Mouse (Mus musculus) thymus, adult 2 months (tissue): ENCODE data around the gene Ldb2. TPM values are rescaled to one million over a fixed set of nuclear protein-coding genes. Genes with fewer than 3 reads are reported as not detected.

Source experiments
- DNase-seq: peaks from one replicate; pipeline ENCODE4 v3.0.0; 2021
- H3K27ac ChIP-seq: fragments of 200-500 bp; 2 replicates; pipeline ENCODE4 v1.5.1; 2012; ENCODE audit warnings: low read length, control low read depth; ENCODE audit not compliant: control insufficient read depth, insufficient read depth
- H3K27me3 ChIP-seq: fragments of 200-500 bp; 2 replicates; pipeline ENCODE4 v1.6.1; 2012; ENCODE audit warnings: mild to moderate bottlenecking, low read length, moderate library complexity, mixed read lengths; ENCODE audit not compliant: control insufficient read depth, insufficient read depth
- H3K36me3 ChIP-seq: fragments of 200-500 bp; 2 replicates; pipeline ENCODE4 v1.6.1; 2012; ENCODE audit warnings: mild to moderate bottlenecking, low read length, moderate library complexity; ENCODE audit not compliant: control insufficient read depth, insufficient read depth
- H3K4me1 ChIP-seq: fragments of 200-500 bp; replicated peaks from 2 replicates; pipeline ENCODE4 v1.6.1; 2012; ENCODE audit warnings: low read length; ENCODE audit not compliant: control insufficient read depth, insufficient read depth
- H3K4me3 ChIP-seq: fragments of 200-500 bp; 2 replicates; pipeline ENCODE4 v1.5.1; 2012; ENCODE audit warnings: mild to moderate bottlenecking, low read length, control low read depth, moderate library complexity; ENCODE audit not compliant: control insufficient read depth, insufficient read depth
- CTCF ChIP-seq: fragments of 200-500 bp; IDR thresholded peaks from 2 replicates; pipeline ENCODE4 v1.5.1; 2012; ENCODE audit warnings: mild to moderate bottlenecking, control low read depth, low read length, moderate library complexity, borderline replicate concordance; ENCODE audit not compliant: control insufficient read depth, poor library complexity, insufficient read depth; ENCODE audit errors: extremely low read depth
- POLR2A ChIP-seq: fragments of 200-500 bp; IDR thresholded peaks from 2 replicates; pipeline ENCODE4 v1.6.1; 2012; ENCODE audit warnings: mild to moderate bottlenecking, low read length, control low read depth, moderate library complexity; ENCODE audit not compliant: control insufficient read depth, poor library complexity, insufficient read depth; ENCODE audit errors: extremely low read depth
- WGBS: fragments of 180-500 bp; shearing (Covaris S2); methylation state at CpG from one replicate; pipeline ENCODE4 v1.1.7; 2018; 5-methylcytosine and 5-hydroxymethylcytosine counted together
- polyA plus RNA-seq: library from polyadenylated mRNA; depleted of rRNA; stranded (reverse); fragments of >200 nt; gene quantifications from 2 replicates; pipeline ENCODE4 v1.2.3, GENCODE M21; 2012

Gene Ldb2
- polyA plus RNA-seq, 1 experiment, result 3.6 TPM

DNA sequence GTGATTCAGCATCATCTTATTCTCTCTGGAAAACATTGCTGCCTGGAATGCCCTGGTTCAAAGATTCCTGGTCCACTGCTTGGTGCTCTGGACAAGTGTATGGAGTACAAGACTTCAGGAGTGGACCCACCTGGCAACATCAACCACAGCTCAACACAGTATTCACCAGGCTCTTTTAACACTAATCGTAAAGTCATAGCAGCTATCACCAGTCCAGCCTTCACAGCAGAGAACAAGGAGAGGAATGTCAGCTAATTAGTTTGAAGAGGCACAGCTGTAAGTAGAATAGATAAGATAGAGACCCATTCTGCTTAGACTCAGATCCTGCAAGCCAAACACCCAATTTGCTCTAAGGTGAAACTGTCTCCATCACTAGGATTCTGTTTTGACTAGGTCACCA lies 198.1 kb downstream of the Ldb2 start:
- 91% methylated on average over 1 of the region's 1 CpGs for WGBS
- no peak overlapping the region for H3K27ac ChIP-seq
- H3K4me1 ChIP-seq, result no peaks in the 10 kb centered on the region
- H3K27me3 ChIP-seq, result no peaks in the 10 kb centered on the region
- H3K4me3 ChIP-seq, result no peak overlapping the region
- no peak for TF ChIP-seq CTCF
- TF ChIP-seq POLR2A, result no peak
- no peaks in the 10 kb centered on the region for H3K36me3 ChIP-seq
- DNase-seq, result no peak

DNA sequence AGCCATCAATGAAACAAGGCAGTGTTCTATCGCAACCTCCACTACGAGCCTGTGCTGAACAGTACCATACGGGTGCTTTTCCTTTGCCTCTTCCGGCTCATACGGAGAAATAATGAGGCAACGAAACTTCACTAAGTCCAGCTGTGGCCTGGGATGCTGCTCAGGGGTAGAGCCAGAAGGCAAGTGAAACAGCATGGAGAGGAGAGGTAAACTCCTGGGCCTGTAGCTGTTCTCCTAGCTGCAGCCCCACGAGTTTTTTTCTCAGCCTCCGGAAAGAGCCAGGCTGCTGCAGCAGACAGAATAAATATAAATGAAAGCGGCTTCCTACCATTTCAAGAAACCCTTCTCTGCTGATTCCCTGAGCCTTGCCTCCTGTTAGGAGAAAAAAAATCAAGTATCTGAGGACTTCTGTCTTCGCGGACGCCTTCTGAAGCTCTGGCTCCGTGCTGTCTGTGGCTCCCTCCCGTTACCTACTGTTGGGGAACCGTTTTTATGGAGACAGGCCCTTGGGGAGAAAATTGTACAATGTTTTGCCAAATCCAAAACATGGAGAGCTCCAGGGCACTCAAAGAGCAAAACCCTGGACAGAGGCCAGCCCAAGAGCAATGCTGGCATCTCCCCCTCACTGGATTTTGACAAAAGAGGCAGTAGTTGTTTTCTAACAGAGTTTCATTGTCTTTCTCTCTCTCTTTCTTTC lies 205.8 kb downstream of the Ldb2 start:
- no peaks in the 10 kb centered on the region for H3K36me3 ChIP-seq
- TF ChIP-seq POLR2A, result no peak
- TF ChIP-seq CTCF, result no peak
- H3K27ac ChIP-seq, result no peak overlapping the region
- H3K4me3 ChIP-seq, result no peak overlapping the region
- H3K27me3 ChIP-seq, result no peaks in the 10 kb centered on the region
- 90% methylated on average over 15 of the region's 15 CpGs for WGBS
- no peak for DNase-seq
- no peaks in the 10 kb centered on the region for H3K4me1 ChIP-seq

GRCm38 (mm10) chr5:44590750-44591149 lies 208.7 kb downstream of the Ldb2 start:
- WGBS, result 95% methylated on average over 3 of the region's 3 CpGs
- DNase-seq, result no peak
- TF ChIP-seq CTCF, result no peak
- no peak for TF ChIP-seq POLR2A
- no peaks in the 10 kb centered on the region for H3K4me1 ChIP-seq
- H3K27ac ChIP-seq, result no peak overlapping the region
- no peaks in the 10 kb centered on the region for H3K36me3 ChIP-seq
- no peak overlapping the region for H3K4me3 ChIP-seq
- H3K27me3 ChIP-seq, result no peaks in the 10 kb centered on the region

GRCm38 (mm10) chr5:44589318-44589717 lies 210.2 kb downstream of the Ldb2 start:
- TF ChIP-seq POLR2A (no peak), CTCF (no peak)
- Histone ChIP-seq H3K4me1 (no peaks in the 10 kb centered on the region), H3K4me3 (no peak overlapping the region), H3K27me3 (no peaks in the 10 kb centered on the region), H3K36me3 (no peaks in the 10 kb centered on the region), H3K27ac (no peak overlapping the region)
- DNase-seq, result no peak
- WGBS, result 82% methylated on average over 1 of the region's 1 CpGs

- WGBS, result 89% methylated on average over 5 of the region's 5 CpGs
Measured at GRCm38 (mm10) chr5:44586571-44586970, 212.9 kb downstream of the Ldb2 start.

DNA sequence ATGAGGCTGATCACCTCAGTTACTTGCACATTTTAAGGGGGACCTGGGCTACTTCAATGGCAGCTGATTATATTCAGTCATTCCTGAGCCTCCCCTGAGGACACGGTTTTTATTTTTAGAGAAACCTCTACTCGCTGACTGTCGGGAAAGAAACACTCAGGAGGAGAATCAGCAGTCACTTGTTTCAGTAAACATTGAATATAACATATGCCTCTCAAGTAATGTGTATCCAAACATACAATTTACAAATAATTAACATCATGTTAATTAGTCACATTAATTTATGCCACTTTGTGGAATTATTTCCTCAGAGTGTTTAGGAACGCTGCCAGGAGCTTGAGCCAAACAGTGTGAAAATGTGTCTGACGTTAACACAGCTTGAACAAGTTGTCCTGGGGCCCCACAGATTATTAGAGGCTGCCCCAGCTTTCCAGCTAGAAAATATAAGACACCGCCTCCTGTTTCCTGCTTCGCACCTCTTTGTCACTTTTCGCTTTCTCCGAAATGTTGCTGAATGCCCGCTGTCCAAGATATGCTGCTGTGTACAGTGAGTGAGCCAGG lies 219.5 kb downstream of the Ldb2 start:
- Histone ChIP-seq H3K4me1 (no peaks in the 10 kb centered on the region), H3K27me3 (no peaks in the 10 kb centered on the region), H3K36me3 (no peaks in the 10 kb centered on the region), H3K27ac (no peak overlapping the region), H3K4me3 (no peak overlapping the region)
- no peak for DNase-seq
- WGBS, result 88% methylated on average over 10 of the region's 10 CpGs
- TF ChIP-seq POLR2A (no peak), CTCF (no peak)

More at GRCm38 (mm10) chr5:44586571-44586970, 212.9 kb downstream of the Ldb2 start:
- TF ChIP-seq POLR2A, result no peak
- no peak for TF ChIP-seq CTCF
- H3K4me1 ChIP-seq, result no peaks in the 10 kb centered on the region
- DNase-seq, result no peak
- no peaks in the 10 kb centered on the region for H3K27me3 ChIP-seq
- H3K27ac ChIP-seq, result no peak overlapping the region
- H3K4me3 ChIP-seq, result no peak overlapping the region
- H3K36me3 ChIP-seq, result no peaks in the 10 kb centered on the region

- TF ChIP-seq POLR2A, result no peak
- 77% methylated on average over 2 of the region's 2 CpGs for WGBS
- Histone ChIP-seq H3K27ac (no peak overlapping the region), H3K27me3 (no peaks in the 10 kb centered on the region), H3K4me3 (no peak overlapping the region), H3K4me1 (no peaks in the 10 kb centered on the region), H3K36me3 (no peaks in the 10 kb centered on the region)
- no peak for DNase-seq
Measured at GRCm38 (mm10) chr5:44576682-44577349, 222.7 kb downstream of the Ldb2 start.
